Mouse (Mus musculus) bone marrow macrophage, adult 2 months (primary cell): ENCODE results near the gene Sdhaf2.

ENCODE experiments used
- CTCF ChIP-seq: IDR thresholded peaks from 2 replicates; pipeline ENCODE4 v1.5.1; 2012; ENCODE audit warnings: low read depth, mild to moderate bottlenecking, low read length, moderate library complexity
- POLR2A ChIP-seq: IDR thresholded peaks from 2 replicates; pipeline ENCODE4 v1.6.1; 2012; ENCODE audit warnings: mild to moderate bottlenecking, low read depth, low read length, borderline replicate concordance

- TF ChIP-seq CTCF, result no peak
- no peak for TF ChIP-seq POLR2A
These were observed 5.6 kb downstream of the Sdhaf2 start for GRCm38 (mm10) chr19:10520355-10520754.
